Mouse (Mus musculus): ENCODE measurements around the gene Stag3. TPM values are rescaled to one million over a fixed set of nuclear protein-coding genes. Genes with fewer than 3 reads are reported as not detected.

The Stag3 gene
- total RNA-seq (2021), result under 1 TPM; 0.44 to 0.79 TPM
- long read RNA-seq, experiment 1, partial matches to known transcripts, result 0 of 1 reads
- long read RNA-seq, experiment 1, other reads (novel, unspliced or antisense), result 1 of 1 reads
- long read RNA-seq, experiment 2, result 0 reads

DNA sequence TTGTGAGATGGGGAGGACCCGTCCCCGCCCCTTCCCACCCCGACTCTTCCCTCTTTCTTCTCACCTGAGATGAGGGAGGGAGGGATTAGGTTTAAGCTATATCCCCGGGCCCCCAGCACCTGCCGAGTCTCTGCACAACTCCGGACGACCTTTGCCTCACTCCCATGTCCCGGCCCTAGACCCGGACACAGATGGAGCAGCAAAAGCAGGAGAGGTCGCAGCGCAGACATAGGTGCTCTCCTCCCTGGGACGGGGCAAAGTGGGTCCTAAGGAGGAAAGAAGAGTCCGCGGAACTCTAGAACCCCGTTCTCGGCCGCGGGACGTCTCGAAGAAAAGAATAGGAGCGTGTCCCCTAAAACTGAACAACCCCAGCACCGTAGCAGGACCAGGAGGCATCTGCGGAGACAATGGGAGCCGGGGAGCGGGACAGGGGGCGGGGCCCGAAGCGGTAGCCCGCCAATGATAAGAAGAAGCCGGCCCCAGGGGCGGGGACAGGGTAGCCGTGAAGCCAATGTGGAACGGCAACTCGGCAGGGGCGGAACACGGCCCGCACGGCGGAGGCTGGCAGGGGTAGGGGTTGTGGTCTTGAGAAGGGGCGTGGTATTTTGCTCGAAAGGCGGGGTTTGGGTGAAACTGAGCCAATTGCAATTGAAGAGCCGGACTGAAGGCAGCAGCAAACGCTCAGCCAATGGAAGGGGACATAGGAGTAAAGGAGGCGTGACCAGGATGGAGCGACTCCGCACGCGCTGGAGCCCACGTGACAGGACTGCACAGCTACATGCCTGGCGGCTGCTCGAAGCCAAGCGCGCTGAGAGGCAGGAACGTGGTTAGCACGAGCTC lies at the start of gene Stag3, which contains the start of the genes Gm43720 and Gpc2:
Gene Stag3, plus strand, starts transcription at position 656 of the 840 bp plus-strand sequence.
Gene Gm43720, minus strand, starts transcription at position 374 of the 840 bp plus-strand sequence.
Gene Gpc2, minus strand, starts transcription at position 421 of the 840 bp plus-strand sequence.
- peak; percentile 73 to 83 for DNase-seq (ENCODE audit: low spot score in 2 of 2)
- Histone ChIP-seq H3K27ac (no peak within 1 kb of the TSS), H3K4me3 (peak within 1 kb of the TSS; percentile 54)
- TF ChIP-seq CTCF (conservative IDR thresholded peaks at IDR 0.05), result no peak

DNA sequence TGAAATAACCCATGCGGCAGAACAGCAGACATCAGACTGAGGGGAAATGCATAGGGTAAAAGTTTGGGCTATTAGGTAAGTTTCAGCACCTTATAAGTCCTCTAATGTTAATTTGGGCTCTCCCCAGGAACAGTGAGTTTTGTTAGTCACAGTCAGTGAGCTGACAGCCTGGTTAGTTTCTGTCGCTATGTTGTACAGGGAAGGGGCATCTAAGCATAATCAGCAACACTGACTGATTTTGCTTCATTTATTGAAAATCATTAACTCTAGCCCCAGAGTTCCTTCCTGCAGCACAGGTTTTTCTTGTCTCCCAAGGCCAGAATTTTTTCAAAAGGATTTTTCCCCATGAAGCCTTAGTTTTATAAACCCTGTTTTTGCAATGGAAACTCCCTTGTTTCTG lies 46.3 kb upstream of the Stag3 start:
- TF ChIP-seq CTCF (conservative IDR thresholded peaks at IDR 0.05), result no peak
- no peak for DNase-seq (ENCODE audit: low spot score in 2 of 2)
- Histone ChIP-seq H3K4me3 (no peak overlapping the region), H3K27ac (no peak overlapping the region)

- H3K4me3 ChIP-seq, result no peak overlapping the region
- no peak for DNase-seq (ENCODE audit: low spot score in 2 of 2)
Observed at GRCm38 (mm10) chr5:138234224-138234623, 45.8 kb upstream of the Stag3 start.

DNA sequence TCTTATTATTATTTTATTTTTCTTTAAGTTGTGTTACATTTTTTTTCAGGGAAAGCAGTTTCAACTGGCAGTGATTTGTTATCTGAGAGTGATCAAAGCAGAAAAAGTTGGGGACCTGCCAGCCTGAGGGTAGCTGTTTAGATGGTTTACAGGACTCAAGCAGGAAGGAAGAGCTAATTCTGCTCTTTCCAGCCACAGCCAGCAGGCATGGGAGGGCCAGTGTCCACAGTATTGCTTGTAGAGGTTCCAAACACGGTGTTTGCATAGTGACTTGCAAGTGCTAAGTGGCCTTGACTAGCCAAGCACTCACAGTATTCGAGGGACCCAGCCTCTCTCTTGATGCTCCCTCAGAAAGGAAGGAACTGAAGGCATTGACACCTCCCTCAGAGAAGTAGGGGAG lies 38.5 kb upstream of the Stag3 start:
- Histone ChIP-seq H3K4me3 (no peak overlapping the region), H3K27ac (no peak overlapping the region)
- TF ChIP-seq CTCF (conservative IDR thresholded peaks at IDR 0.05), result no peak
- DNase-seq (ENCODE audit: low spot score in 2 of 2), result no peak

More at GRCm38 (mm10) chr5:138234224-138234623, 45.8 kb upstream of the Stag3 start:
- TF ChIP-seq CTCF (conservative IDR thresholded peaks at IDR 0.05), result no peak
- no peak overlapping the region for H3K27ac ChIP-seq

GRCm38 (mm10) chr5:138251144-138251543 lies 28.9 kb upstream of the Stag3 start:
- Histone ChIP-seq H3K4me3 (no peak overlapping the region), H3K27ac (no peak overlapping the region)
- no peak for TF ChIP-seq CTCF (conservative IDR thresholded peaks at IDR 0.05)
- no peak for DNase-seq (ENCODE audit: low spot score in 2 of 2)

- Histone ChIP-seq H3K4me3 (no peak overlapping the region), H3K27ac (no peak overlapping the region)
- TF ChIP-seq CTCF (conservative IDR thresholded peaks at IDR 0.05), result no peak; the same call in 1 of the 2 replicates
- DNase-seq (ENCODE audit: low spot score in 2 of 2), result no peak
Observed at GRCm38 (mm10) chr5:138253061-138253460, 27.0 kb upstream of the Stag3 start.

DNA sequence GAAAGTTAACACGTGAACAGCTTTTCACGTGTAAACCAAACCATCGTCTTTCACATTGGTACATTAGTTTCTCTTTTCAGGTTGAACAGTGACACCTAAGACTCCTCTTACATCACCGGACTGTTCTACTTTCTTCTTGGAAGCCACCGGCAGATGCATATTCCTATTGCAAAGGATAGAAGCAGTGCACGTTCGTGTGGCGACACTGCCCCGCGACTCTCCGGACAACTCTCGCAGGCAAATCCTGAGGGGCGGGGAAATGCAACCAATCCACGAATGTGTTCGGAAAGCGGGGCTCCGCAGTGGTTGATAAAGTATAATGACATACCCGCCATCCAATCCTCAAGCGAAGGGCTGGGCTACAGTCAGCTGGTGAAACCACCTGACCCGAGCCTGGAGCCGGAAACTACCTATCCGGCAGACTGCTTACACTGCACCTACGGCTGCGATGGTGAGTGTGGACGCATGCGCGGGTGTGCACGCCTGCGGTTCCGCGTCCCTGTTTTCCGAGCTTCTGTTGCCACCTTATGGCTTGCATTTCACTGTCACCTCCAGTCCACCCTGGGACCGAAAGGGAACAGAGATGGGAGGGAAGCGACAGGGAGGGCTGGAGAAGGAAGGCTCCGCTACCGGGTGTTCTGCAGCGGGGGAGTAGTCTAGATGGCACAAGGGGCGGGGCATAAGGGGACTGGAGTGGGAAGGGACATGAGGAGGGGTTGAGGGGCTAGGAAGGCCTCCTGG lies 24.5 kb upstream of the Stag3 start, which contains the start of gene Lamtor4:
Gene Lamtor4, plus strand, starts transcription at position 130 of the 741 bp plus-strand sequence.
- H3K27ac ChIP-seq, result peak within 1 kb of the TSS; percentile 93
- peak; percentile 91 to 97 for DNase-seq (ENCODE audit: low spot score in 2 of 2)
- H3K4me3 ChIP-seq, result peak within 1 kb of the TSS; percentile 95
- TF ChIP-seq CTCF (conservative IDR thresholded peaks at IDR 0.05), result peak; percentile 22

DNA sequence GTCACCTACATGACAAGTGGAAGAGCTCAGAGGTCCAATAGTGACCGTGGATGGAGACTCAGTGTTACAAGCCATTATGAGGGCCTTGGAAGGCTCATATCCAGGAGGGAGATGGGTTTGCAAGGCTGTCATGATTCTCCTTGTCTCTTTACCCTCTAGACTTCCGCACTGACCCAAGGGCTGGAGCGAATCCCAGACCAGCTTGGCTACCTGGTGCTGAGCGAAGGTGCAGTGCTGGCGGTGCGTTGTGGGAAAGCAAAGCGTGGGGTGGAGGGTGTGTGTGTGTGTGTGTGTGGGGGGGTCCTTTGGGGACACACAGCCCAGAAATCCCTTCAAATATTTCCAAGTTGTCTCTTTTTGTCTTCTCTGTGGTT lies 24.0 kb upstream of the Stag3 start:
- TF ChIP-seq CTCF (conservative IDR thresholded peaks at IDR 0.05), result no peak
- peak overlapping the region; percentile 95 for H3K4me3 ChIP-seq
- peak overlapping the region; percentile 93 for H3K27ac ChIP-seq
- DNase-seq (ENCODE audit: low spot score in 2 of 2), result peak in 1 of 2 experiments; percentile 23

GRCm38 (mm10) chr5:138256966-138257584 lies 23.0 kb upstream of the Stag3 start:
- DNase-seq (ENCODE audit: low spot score in 2 of 2), result no peak
- TF ChIP-seq CTCF (conservative IDR thresholded peaks at IDR 0.05), result no peak
- H3K27ac ChIP-seq, result no peak overlapping the region
- no peak overlapping the region for H3K4me3 ChIP-seq

GRCm38 (mm10) chr5:138257585-138257978 lies 22.5 kb upstream of the Stag3 start:
- Histone ChIP-seq H3K4me3 (no peak overlapping the region), H3K27ac (no peak overlapping the region)
- DNase-seq (ENCODE audit: low spot score in 2 of 2), result no peak
- no peak for TF ChIP-seq CTCF (conservative IDR thresholded peaks at IDR 0.05)

- TF ChIP-seq CTCF (conservative IDR thresholded peaks at IDR 0.05), result no peak
- Histone ChIP-seq H3K27ac (no peak overlapping the region), H3K4me3 (no peak overlapping the region)
- no peak for DNase-seq (ENCODE audit: low spot score in 2 of 2)
Observed at GRCm38 (mm10) chr5:138258078-138258477, 22.0 kb upstream of the Stag3 start.

GRCm38 (mm10) chr5:138258542-138258941 lies 21.5 kb upstream of the Stag3 start:
- TF ChIP-seq CTCF (conservative IDR thresholded peaks at IDR 0.05), result no peak
- peak in 1 of 2 experiments; percentile 26 for DNase-seq (ENCODE audit: low spot score in 2 of 2)

More at GRCm38 (mm10) chr5:138258542-138258941, 21.5 kb upstream of the Stag3 start:
- H3K4me3 ChIP-seq, result no peak overlapping the region
- H3K27ac ChIP-seq, result no peak overlapping the region

All from layer of hippocampus, adult 2 months (tissue).